Mouse (Mus musculus) intestine, embryonic 16.5 days (tissue): Measurements from ENCODE around the gene Shcbp1l. TPM values are rescaled to one million over a fixed set of nuclear protein-coding genes. Genes with fewer than 3 reads are reported as not detected.
"Not testable (repeated sequence)": the region's sequence is repeated elsewhere in the genome, so short reads cannot be mapped to it uniquely, and the experiment has no call there.

Source experiments
- ATAC-seq: fragments of 200-750 bp; cut with Nextera tagmentation; 2 replicates; pipeline ENCODE4 v1.8.0; 2017; ENCODE audit warnings: moderate TSS enrichment, moderate library complexity
- H3K27ac ChIP-seq: fragments of 300-500 bp; sonication (generic); 2 replicates; pipeline ENCODE4 v1.5.1; 2014; ENCODE audit warnings: mild to moderate bottlenecking, low read length
- H3K27me3 ChIP-seq: fragments of 300-500 bp; sonication (generic); replicated peaks from 2 replicates; pipeline ENCODE4 v1.6.1; 2014; ENCODE audit warnings: low read length, control low read depth, mixed read lengths; ENCODE audit not compliant: control insufficient read depth, insufficient read depth
- H3K36me3 ChIP-seq: fragments of 300-500 bp; sonication (generic); 2 replicates; pipeline ENCODE4 v1.6.1; 2014; ENCODE audit warnings: low read length, control low read depth; ENCODE audit not compliant: control insufficient read depth, insufficient read depth
- H3K4me1 ChIP-seq: fragments of 300-500 bp; sonication (generic); 2 replicates; pipeline ENCODE4 v1.6.1; 2014; ENCODE audit warnings: low read length, control low read depth, mixed read lengths; ENCODE audit not compliant: control insufficient read depth, insufficient read depth
- H3K4me2 ChIP-seq: fragments of 300-500 bp; sonication (generic); 2 replicates; pipeline ENCODE4 v1.6.1; 2014; ENCODE audit warnings: low read depth, low read length, control low read depth
- H3K4me3 ChIP-seq: fragments of 300-500 bp; sonication (generic); 2 replicates; pipeline ENCODE4 v1.5.1; 2014; ENCODE audit warnings: mild to moderate bottlenecking, low read length
- H3K9ac ChIP-seq: fragments of 300-500 bp; sonication (generic); 2 replicates; pipeline ENCODE4 v1.6.1; 2014; ENCODE audit warnings: low read depth, low read length
- H3K9me3 ChIP-seq: fragments of 300-500 bp; sonication (generic); 2 replicates; pipeline ENCODE4 v1.6.1; 2016; ENCODE audit warnings: low read length, control low read depth; ENCODE audit not compliant: control insufficient read depth
- WGBS: fragments of 180-500 bp; shearing (Covaris S2); extraction: QIAGEN DNeasy Blood & Tissue Kit; methylation state at CpG from one replicate; pipeline ENCODE4 v1.1.7; 2014; 5-methylcytosine and 5-hydroxymethylcytosine counted together
- polyA plus RNA-seq: library from polyadenylated mRNA; unstranded; fragments of >200 nt; fragmentation: Nextera tagmentation; extraction: Ambion mirVana; gene quantifications from 2 replicates; pipeline ENCODE4 v1.2.1, GENCODE M21; 2015

Gene Shcbp1l
- polyA plus RNA-seq, 1 experiment from 2014 or later = not detected

DNA sequence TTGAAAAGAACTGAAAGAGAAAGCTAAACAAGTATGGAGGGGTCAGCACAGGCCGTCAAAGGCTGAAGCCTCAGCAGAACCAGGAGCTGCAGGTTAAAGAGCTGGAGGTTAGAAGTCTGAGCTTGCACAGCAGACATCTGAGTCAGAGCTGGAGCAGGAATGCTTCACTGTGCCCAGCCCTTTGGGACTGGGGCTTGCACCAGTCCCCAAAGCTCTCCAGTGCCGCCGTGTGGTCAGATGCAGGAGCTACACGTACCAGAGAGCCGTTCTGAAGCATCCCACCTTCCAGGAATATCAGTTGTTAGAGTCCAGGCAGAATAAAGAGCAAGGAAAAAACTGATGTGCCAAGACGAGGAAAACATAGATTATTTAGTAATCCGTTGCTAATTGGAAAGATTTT, 23.2 kb upstream of the Shcbp1l start:
- Histone ChIP-seq H3K4me1 (no peaks in the 10 kb centered on the region), H3K9ac (no peak overlapping the region)
- WGBS = 1% methylated on average over 7 of the region's 7 CpGs

DNA sequence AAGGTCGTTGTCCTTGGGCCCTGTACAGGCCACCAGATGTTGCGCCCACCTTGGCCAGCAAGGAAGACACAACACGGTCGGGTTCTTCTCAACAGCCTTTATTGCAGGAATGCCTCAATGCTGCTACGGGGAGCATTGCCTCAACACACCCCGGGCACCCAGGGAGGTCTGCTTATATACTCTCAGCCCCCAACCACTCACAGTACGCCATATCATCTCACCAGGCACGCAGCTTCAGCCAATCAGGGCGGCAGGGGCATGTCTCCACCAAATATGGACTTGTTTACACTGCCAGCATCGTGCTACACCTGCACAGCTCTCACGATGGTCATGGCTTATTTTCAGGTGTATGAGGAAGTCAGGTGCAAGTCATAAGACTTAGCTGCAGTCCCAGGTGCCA, 17.3 kb upstream of the Shcbp1l start:
- H3K36me3 ChIP-seq, H3K4me3 ChIP-seq, H3K9ac ChIP-seq, H3K27ac ChIP-seq, ATAC-seq, H3K4me1 ChIP-seq, H3K9me3 ChIP-seq, H3K27me3 ChIP-seq, H3K4me2 ChIP-seq: not testable (repeated sequence)
- WGBS = 85% methylated on average over 11 of the region's 11 CpGs

More for the DNA sequence above, 23.2 kb upstream of the Shcbp1l start:
- H3K27ac ChIP-seq = no peak overlapping the region
- H3K4me3 ChIP-seq = no peak overlapping the region
- no peaks in the 10 kb centered on the region for H3K36me3 ChIP-seq
- no peak overlapping the region for H3K4me2 ChIP-seq
- peak; percentile 88 for ATAC-seq
- H3K27me3 ChIP-seq = no peaks in the 10 kb centered on the region
- no peaks in the 10 kb centered on the region for H3K9me3 ChIP-seq

DNA sequence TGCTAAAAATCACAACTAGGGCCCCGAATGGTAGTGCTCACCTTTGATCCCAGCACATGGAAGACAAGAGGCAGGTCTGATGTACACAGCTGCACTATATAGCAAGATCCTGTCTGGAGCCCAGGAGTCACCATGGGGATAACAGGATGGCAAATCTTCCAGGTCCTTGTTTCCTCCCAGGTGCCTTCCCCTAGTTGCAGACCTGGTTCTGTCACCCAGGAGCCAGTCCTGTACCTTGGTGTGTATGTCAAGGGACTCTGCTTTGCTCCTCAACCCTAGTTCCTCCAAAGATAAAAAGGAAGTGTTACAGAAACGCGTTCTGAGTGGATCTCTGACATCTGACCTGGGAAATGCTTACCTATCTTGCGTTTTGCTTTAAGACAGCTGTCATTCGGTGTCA, 16.7 kb upstream of the Shcbp1l start:
- not testable (repeated sequence) for H3K9ac ChIP-seq, H3K9me3 ChIP-seq, H3K4me2 ChIP-seq, H3K4me1 ChIP-seq, ATAC-seq, H3K36me3 ChIP-seq, H3K4me3 ChIP-seq, H3K27ac ChIP-seq, H3K27me3 ChIP-seq
- WGBS = 86% methylated on average over 5 of the region's 5 CpGs

DNA sequence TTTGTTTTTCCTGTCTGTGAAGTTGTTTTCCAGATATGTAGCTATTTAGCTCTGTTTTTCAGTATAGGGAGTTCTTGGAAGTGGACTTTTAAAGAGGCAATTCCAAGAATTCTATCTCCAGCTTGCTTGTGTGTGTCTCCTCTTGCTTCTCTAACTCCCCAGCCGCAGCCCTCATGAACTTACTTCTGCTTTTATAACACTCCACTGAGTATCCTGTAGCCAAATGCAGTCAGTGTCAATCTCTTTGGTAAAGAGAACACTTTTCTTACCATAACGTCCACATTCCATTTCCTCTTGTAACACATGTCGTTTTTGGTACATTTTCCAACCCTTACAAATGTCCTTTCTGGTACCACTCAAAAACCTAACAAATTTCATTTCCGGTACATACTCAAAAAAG, 14.0 kb upstream of the Shcbp1l start:
- not testable (repeated sequence) for H3K4me1 ChIP-seq

DNA sequence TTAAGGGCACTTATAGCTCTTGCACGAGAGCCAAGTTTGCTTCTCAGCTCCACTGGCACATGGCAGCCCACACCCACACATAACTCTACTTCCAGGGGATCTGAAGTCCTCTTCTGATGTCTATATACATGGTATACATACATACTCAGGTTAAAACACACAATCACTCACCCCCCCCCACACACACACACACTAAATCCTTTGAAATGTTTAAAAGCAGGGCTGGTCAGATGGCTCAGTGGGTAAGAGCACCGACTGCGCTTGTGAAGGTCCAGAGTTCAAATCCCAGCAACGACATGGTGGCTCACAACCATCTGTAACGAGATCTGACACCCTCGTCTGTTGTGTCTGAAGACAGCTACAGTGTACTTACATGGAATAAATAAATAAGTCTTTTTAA, 13.2 kb upstream of the Shcbp1l start:
- Histone ChIP-seq H3K4me2 (no peak overlapping the region), H3K4me1 (no peaks in the 10 kb centered on the region), H3K27me3 (no peaks in the 10 kb centered on the region), H3K27ac (no peak overlapping the region), H3K9ac (no peak overlapping the region), H3K36me3 (no peaks in the 10 kb centered on the region), H3K9me3 (no peaks in the 10 kb centered on the region), H3K4me3 (no peak overlapping the region)
- ATAC-seq = no peak
- 80% methylated on average over 6 of the region's 6 CpGs for WGBS

More for the DNA sequence above, 14.0 kb upstream of the Shcbp1l start:
- not testable (repeated sequence) for ATAC-seq, H3K27me3 ChIP-seq, H3K4me3 ChIP-seq, H3K4me2 ChIP-seq, H3K36me3 ChIP-seq, H3K27ac ChIP-seq, H3K9ac ChIP-seq, H3K9me3 ChIP-seq
- 100% methylated on average over 1 of the region's 4 CpGs for whole genome bisulfite sequencing

DNA sequence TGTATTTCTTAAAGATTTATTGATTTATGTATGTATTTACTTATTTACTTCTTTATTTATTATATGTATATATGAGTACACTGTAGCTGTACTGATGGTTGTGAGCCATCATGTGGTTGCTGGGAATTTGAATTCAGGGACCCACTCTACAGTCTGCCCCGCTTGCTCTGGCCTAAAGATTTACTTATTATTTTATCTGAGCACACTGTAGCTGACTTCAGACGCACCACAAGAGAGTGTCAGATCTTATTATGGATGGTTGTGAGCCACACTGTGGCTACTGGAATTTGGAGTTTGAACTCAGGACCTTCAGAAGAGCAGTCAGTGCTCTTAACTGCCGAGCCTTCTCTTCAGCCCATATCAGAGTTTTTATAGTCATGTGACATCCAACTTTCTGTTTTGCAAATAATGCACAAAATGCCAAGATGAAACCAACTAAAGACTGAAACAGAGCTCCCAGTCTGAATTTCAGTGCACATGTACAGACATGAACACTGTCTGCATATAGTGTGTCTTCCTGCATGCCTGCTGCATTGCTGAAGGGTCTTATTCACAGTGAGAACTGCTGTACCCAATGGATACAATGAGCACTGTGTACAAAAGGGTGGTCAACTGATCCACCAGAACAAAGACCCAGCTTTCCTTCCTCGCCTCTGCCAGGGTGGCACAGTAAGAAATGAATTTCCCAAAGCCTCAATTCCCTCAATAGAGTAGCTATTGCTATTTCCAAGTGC, 12.1 kb upstream of the Shcbp1l start:
- WGBS = 87% methylated on average over 2 of the region's 4 CpGs
- not testable (repeated sequence) for H3K9ac ChIP-seq, H3K4me2 ChIP-seq, H3K9me3 ChIP-seq, H3K36me3 ChIP-seq, H3K4me1 ChIP-seq, H3K4me3 ChIP-seq, H3K27ac ChIP-seq, H3K27me3 ChIP-seq
- ATAC-seq = 0 out of 2 replicates have a peak, but pooled peaks have one; percentile 38

DNA sequence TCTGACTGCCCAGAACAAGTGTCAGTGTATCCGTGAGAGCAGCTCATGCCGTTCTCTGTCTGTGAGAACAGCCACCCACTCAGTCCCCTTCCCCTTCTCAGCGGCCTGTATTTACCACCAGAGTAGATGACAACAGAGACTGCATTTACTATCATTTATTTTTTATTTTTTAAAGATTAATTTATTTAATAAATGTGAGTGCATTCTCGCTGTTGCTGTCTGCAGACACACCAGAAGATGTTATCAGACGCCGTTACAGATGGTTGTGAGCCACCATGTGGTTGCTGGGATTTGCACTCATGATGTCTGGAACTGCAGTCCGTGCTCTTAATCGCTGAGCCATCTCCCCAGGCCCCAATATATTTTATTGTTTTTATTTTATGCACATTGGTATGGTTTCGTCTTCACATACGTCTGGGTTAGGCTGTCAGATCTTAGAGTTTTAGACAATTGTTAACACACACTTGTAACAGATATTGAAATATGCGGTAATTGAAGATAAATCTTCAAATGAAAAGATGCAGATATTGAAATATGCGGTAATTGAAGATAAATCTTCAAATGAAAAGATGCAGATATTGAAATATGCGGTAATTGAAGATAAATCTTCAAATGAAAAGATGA, 11.5 kb upstream of the Shcbp1l start:
- H3K4me3 ChIP-seq, H3K9ac ChIP-seq, H3K9me3 ChIP-seq, H3K27me3 ChIP-seq, H3K27ac ChIP-seq, H3K4me2 ChIP-seq, H3K36me3 ChIP-seq, ATAC-seq, H3K4me1 ChIP-seq: not testable (repeated sequence)
- 81% methylated on average over 13 of the region's 13 CpGs for WGBS

DNA sequence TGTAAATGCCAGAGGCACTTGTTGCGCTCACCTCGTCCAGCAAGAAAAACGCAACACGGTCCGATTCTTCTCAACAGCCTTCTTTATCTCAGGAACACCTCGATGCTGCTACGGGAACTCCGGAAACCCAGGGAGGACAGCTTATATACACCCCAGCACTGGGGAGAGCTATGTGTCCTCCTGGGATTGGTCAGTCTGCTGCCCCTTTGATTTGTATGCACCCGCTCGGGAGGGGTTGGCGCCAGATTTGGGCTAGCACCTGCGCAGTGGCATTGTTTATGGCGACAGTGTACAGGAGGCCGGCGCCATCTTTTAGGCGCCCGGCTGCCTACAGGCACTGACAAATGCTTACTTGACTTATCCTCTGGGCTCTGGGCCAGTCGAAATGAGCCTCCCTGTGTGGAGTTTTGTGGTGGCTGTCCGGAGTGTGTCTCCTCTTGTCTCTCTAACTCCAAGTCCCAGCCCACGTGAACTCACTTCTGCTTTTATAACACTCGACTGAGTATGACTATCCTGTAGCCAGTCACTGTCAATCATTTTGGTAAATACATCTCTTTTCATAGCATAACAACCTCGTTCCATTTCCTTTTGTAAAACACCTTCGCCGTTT, 10.7 kb upstream of the Shcbp1l start:
- not testable (repeated sequence) for H3K4me3 ChIP-seq, ATAC-seq, H3K27me3 ChIP-seq, H3K9me3 ChIP-seq, H3K4me2 ChIP-seq, H3K9ac ChIP-seq, H3K36me3 ChIP-seq, H3K4me1 ChIP-seq, H3K27ac ChIP-seq
- WGBS = 89% methylated on average over 24 of the region's 24 CpGs

DNA sequence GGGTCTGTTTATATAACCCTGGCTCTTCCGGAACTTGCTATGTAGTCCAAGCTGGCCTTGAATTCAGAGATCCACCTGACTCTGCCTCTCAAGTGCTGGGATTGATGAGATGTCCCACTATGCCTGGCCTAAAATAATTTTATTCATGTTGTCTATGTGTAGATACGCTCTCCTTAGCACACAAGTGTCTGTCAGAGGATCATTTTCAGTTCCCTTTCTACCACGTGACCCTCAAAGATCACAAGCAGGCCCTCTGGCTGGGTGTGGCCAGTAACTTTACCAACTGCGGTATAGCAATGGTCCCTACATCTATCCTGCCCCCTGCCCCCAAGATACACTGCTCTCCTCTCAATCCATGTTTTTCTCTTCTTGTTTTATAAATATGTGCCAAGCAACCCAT, 10.0 kb upstream of the Shcbp1l start:
- H3K4me2 ChIP-seq = no peak overlapping the region
- H3K36me3 ChIP-seq = no peaks in the 10 kb centered on the region
- 82% methylated on average over 4 of the region's 4 CpGs for whole genome bisulfite sequencing
- H3K9me3 ChIP-seq = no peaks in the 10 kb centered on the region
- H3K4me1 ChIP-seq = no peaks in the 10 kb centered on the region
- no peak for ATAC-seq
- H3K27ac ChIP-seq = no peak overlapping the region
- no peak overlapping the region for H3K4me3 ChIP-seq
- no peaks in the 10 kb centered on the region for H3K27me3 ChIP-seq
- H3K9ac ChIP-seq = no peak overlapping the region
